Mouse (Mus musculus): Measurements from ENCODE around the gene BC025920. TPM values are rescaled to one million over a fixed set of nuclear protein-coding genes. Genes with fewer than 3 reads are reported as not detected.

BC025920 gene
- polyA plus RNA-seq, 1 experiment from 2014 or later, result 1.4 TPM

Other genes with a start within 250 kb of the BC025920 start
- 9.3 and 10.6 TPM in 2 replicates for gene Mfsd12, start 248.8 kb upstream of the BC025920 start, polyA plus RNA-seq (2016; fragmentation: Nextera tagmentation; extraction: Ambion mirVana)
- 0.38 and 0.39 TPM in 2 replicates for gene 4930404N11Rik, start 240.5 kb upstream of the BC025920 start, polyA plus RNA-seq (2016; fragmentation: Nextera tagmentation; extraction: Ambion mirVana)
- 138 and 146 TPM in 2 replicates for gene Fzr1, start 227.8 kb upstream of the BC025920 start, polyA plus RNA-seq (2016; fragmentation: Nextera tagmentation; extraction: Ambion mirVana)
- gene Dohh, start 221.8 kb upstream of the BC025920 start, polyA plus RNA-seq (2016; fragmentation: Nextera tagmentation; extraction: Ambion mirVana), result 93.4 and 98.7 TPM in 2 replicates
- gene Gm48551, start 221.8 kb upstream of the BC025920 start, polyA plus RNA-seq (2016; fragmentation: Nextera tagmentation; extraction: Ambion mirVana), result 2.9 and 3.4 TPM in 2 replicates
- gene Gm48552, start 217.3 kb upstream of the BC025920 start, polyA plus RNA-seq (2016; fragmentation: Nextera tagmentation; extraction: Ambion mirVana), result 1.7 and 2.9 TPM in 2 replicates
- 1.7 and 2.3 TPM in 2 replicates for gene Smim24, start 213.2 kb upstream of the BC025920 start, polyA plus RNA-seq (2016; fragmentation: Nextera tagmentation; extraction: Ambion mirVana)
- 8.7 and 11.7 TPM in 2 replicates for gene Nfic, start 150.6 kb upstream of the BC025920 start, polyA plus RNA-seq (2016; fragmentation: Nextera tagmentation; extraction: Ambion mirVana)
- gene Celf5, start 123.6 kb upstream of the BC025920 start, polyA plus RNA-seq (2016; fragmentation: Nextera tagmentation; extraction: Ambion mirVana), result 5.0 and 10.8 TPM in 2 replicates
- 84.5 and 87.5 TPM in 2 replicates for gene Ncln, start 109.9 kb upstream of the BC025920 start, polyA plus RNA-seq (2016; fragmentation: Nextera tagmentation; extraction: Ambion mirVana)
- gene S1pr4, start 106.1 kb upstream of the BC025920 start, polyA plus RNA-seq (2016; fragmentation: Nextera tagmentation; extraction: Ambion mirVana), result 0.37 and 0.89 TPM in 2 replicates
- 0.53 and 0.85 TPM in 2 replicates for gene Gna15, start 82.0 kb upstream of the BC025920 start, polyA plus RNA-seq (2016; fragmentation: Nextera tagmentation; extraction: Ambion mirVana)
- 70.7 and 73.7 TPM in 2 replicates for gene Gna11, start 61.1 kb upstream of the BC025920 start, polyA plus RNA-seq (2016; fragmentation: Nextera tagmentation; extraction: Ambion mirVana)
- 334 and 467 TPM in 2 replicates for gene Aes, start 46.8 kb upstream of the BC025920 start, polyA plus RNA-seq (2016; fragmentation: Nextera tagmentation; extraction: Ambion mirVana)
- gene Tle2, start 31.7 kb upstream of the BC025920 start, polyA plus RNA-seq (2016; fragmentation: Nextera tagmentation; extraction: Ambion mirVana), result 9.7 and 13.5 TPM in 2 replicates
- 6.0 and 8.8 TPM in 2 replicates for gene Tle6, start 5.2 kb upstream of the BC025920 start, polyA plus RNA-seq (2016; fragmentation: Nextera tagmentation; extraction: Ambion mirVana)
- 49.3 and 58.7 TPM in 2 replicates for gene Sirt6, start 21.5 kb downstream of the BC025920 start, polyA plus RNA-seq (2016; fragmentation: Nextera tagmentation; extraction: Ambion mirVana)
- gene Ankrd24, start 22.3 kb downstream of the BC025920 start, polyA plus RNA-seq (2016; fragmentation: Nextera tagmentation; extraction: Ambion mirVana), result 5.8 and 5.9 TPM in 2 replicates
- 4.9 and 5.6 TPM in 2 replicates for gene Gm10778, start 42.8 kb downstream of the BC025920 start, polyA plus RNA-seq (2016; fragmentation: Nextera tagmentation; extraction: Ambion mirVana)
- gene Zfp433, start 98.6 kb downstream of the BC025920 start, polyA plus RNA-seq (2016; fragmentation: Nextera tagmentation; extraction: Ambion mirVana), result 18.8 and 19.0 TPM in 2 replicates
- gene Gm3055, start 164.9 kb downstream of the BC025920 start, polyA plus RNA-seq (2016; fragmentation: Nextera tagmentation; extraction: Ambion mirVana), result 13.2 and 15.5 TPM in 2 replicates
- gene Gm4767, start 205.9 kb downstream of the BC025920 start, polyA plus RNA-seq (2016; fragmentation: Nextera tagmentation; extraction: Ambion mirVana), result 2.1 and 3.3 TPM in 2 replicates

All from midbrain, embryonic 10.5 days (tissue).